Mouse (Mus musculus): Measurements from ENCODE around the gene Rhoq. TPM values are rescaled to one million over a fixed set of nuclear protein-coding genes. Genes with fewer than 3 reads are reported as not detected.

Rhoq gene
- polyA plus RNA-seq, 1 experiment = 19.3 TPM

DNA sequence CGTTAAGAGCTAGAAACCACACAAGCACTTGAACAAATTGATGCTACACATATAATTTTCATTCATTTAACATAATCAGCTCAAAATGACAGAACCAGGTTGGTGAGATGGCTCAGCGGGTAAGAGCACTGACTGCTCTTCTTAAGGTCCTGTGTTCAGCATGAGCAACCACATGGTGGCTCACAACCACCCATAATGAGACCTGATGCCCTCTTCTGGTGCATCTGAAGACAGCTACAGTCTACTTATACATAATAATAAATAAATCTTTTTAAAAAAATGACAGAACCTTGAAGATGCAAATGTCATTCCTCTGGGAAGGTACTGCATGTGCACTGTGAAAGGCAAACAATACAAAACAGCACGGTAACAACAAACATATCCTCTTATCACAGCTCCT is 46.1 kb downstream of the Rhoq start:
- TF ChIP-seq CTCF (IDR thresholded peaks at IDR 0.05; ENCODE audit: borderline replicate concordance, extremely low read depth, insufficient read depth, insufficient read length) (no peak), POLR2A (IDR thresholded peaks at IDR 0.05; ENCODE audit: borderline replicate concordance, extremely low read depth, insufficient read depth, insufficient read length, poor library complexity, severe bottlenecking) (no peak)
- no peak for DNase-seq (ENCODE audit: low read depth)

DNA sequence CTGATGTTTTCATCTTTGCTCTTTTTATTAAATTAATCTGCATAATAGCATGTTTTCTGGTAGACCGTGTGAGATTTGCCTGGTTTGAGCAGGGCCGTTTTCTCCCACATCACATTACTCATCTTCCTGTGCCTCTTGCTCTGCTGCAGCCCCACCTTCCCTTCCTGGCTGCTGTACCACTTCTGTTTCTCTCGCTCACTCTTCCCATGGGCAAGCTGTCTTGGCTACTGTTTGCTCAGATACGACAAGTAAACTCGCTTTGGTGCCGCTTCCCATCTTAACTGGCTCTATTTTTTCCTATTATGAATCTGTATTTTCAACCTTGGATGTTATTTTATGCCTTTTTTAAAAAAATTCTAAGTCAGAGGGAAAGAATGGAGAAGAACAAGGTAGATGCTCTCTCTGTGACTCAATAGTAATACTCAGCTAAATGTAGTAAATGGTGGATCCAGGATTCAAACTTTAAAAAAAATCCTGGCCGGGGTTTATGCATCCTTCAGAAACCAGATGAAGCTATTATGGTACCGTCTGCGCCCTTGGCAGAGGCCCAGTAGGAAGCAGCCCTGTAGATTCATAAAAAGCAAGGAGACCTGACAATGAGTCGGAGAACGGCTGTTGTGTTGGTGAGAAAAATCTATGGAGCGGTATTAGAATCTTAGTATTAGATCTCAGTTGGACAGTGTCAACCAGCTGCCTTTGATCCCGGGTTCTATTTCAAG is 48.6 kb downstream of the Rhoq start:
- TF ChIP-seq POLR2A (IDR thresholded peaks at IDR 0.05; ENCODE audit: borderline replicate concordance, extremely low read depth, insufficient read depth, insufficient read length, poor library complexity, severe bottlenecking) = no peak
- no peak for TF ChIP-seq CTCF (IDR thresholded peaks at IDR 0.05; ENCODE audit: borderline replicate concordance, extremely low read depth, insufficient read depth, insufficient read length)
- peak; percentile 85 for DNase-seq (ENCODE audit: low read depth)

DNA sequence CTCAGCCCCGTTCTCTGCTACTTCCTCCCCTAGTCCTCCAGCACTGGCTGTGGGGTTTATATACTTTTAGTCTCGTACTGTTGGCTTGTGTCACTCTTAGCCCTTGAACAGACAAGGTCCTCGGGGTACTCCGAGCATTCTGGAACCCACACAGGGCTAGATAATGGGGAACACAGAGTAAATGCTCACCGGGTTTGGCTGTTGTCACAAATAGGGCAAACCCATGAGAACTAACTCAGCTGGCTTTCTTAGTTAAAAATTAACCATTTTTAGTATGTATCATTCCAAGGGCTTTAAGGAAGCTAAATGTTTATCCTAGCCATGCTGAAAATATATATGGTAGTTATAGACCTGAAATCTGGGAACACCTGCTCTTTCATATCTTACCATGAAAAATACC is 56.8 kb downstream of the Rhoq start:
- no peak for DNase-seq (ENCODE audit: low read depth)
- no peak for TF ChIP-seq CTCF (IDR thresholded peaks at IDR 0.05; ENCODE audit: borderline replicate concordance, extremely low read depth, insufficient read depth, insufficient read length)
- no peak for TF ChIP-seq POLR2A (IDR thresholded peaks at IDR 0.05; ENCODE audit: borderline replicate concordance, extremely low read depth, insufficient read depth, insufficient read length, poor library complexity, severe bottlenecking)

- DNase-seq (ENCODE audit: low read depth) = peak; percentile 9
Observed at GRCm38 (mm10) chr17:87024491-87025242, 61.8 kb downstream of the Rhoq start.

DNA sequence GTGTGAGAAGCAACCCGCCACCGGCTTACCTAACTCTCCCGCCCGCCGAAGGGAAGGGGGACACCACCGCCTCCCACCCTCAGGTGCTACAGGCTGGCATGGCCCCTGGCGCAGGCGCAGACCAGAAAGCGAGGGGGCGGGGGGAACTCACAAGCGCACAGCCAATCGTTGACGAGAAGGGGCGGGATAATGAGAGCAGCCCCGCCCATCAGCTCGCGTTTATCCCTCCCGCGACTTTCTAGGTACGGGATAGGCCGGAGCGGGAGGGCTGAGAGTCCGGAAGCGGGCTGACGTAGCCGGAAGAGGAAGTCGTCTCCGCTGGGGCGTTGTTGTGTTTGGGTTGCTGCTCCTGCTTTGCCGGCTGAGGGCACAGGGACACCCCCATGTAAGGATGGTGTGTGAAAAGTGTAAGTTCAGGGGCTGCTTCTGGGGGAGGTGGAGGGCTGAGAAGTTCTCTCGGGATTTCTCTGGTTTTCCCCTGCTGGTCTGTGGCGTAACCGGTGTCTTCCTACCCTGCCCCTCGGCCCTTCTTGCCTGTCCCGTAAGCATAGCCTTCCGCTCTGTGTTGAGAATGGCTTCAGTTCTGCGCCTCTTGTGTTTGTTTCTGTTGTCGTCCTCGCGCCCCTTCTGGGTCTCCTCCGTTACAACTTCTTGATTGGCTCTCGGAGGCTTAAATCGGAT is 62.5 kb downstream of the Rhoq start, which contains the start of the genes Pigf and Cript:
TSS of gene Pigf (minus strand) at position 138 of the 681 bp plus-strand sequence.
TSS of gene Cript (plus strand) at position 282 of the 681 bp plus-strand sequence.
- TF ChIP-seq CTCF (IDR thresholded peaks at IDR 0.05; ENCODE audit: borderline replicate concordance, extremely low read depth, insufficient read depth, insufficient read length) (peak; percentile 35; the same call in 1 of the 2 replicates), POLR2A (IDR thresholded peaks at IDR 0.05; ENCODE audit: borderline replicate concordance, extremely low read depth, insufficient read depth, insufficient read length, poor library complexity, severe bottlenecking) (peak; percentile 39; the same call in 1 of the 2 replicates)
- peak; percentile 99 for DNase-seq (ENCODE audit: low read depth)

More at GRCm38 (mm10) chr17:87024491-87025242, 61.8 kb downstream of the Rhoq start:
- no peak for TF ChIP-seq POLR2A (IDR thresholded peaks at IDR 0.05; ENCODE audit: borderline replicate concordance, extremely low read depth, insufficient read depth, insufficient read length, poor library complexity, severe bottlenecking)
- no peak for TF ChIP-seq CTCF (IDR thresholded peaks at IDR 0.05; ENCODE audit: borderline replicate concordance, extremely low read depth, insufficient read depth, insufficient read length)

DNA sequence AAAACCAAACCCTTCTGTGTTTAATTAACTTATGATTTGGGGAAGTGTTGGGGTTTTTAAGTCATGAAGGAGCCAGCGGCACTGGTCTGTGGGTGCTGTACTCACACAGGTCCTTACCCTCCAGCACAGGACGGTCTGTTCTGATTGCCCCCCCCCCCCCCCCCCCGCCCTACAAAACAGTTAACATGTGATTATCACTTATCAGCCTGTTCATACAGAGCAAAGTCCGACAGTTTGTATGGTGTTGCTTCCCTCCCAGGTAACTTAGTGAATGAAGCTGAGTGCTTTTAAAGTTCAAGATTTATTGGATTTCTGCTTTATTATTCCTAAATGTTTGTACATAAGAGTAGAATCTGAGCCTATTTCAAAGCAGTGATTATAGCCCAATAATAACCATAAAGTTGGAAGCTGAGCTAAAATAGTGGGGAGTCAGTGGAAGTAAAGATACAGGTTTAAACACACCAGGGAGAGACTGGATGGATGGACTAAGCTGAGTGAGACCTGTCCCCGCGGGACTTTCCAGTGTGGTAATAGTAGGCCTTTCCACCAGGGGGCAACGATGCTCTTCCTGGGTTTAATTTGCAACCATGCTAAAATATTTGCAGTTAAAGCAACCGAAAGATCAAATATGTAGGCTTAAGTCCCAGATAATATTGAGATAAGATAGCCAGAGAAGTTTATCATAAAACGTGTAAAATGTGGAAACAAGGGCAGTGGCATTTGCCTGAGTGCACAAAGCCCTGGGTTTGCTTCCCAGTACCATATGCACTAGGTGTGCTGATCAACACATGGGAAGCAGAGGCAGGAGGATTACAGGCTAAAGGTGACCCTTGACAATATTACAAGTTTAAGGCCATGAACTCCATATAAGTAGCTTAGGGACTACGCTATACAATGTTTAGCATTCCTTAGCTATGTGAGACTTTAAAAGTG is 73.5 kb downstream of the Rhoq start:
- DNase-seq (ENCODE audit: low read depth) = peak; percentile 52
- TF ChIP-seq POLR2A (IDR thresholded peaks at IDR 0.05; ENCODE audit: borderline replicate concordance, extremely low read depth, insufficient read depth, insufficient read length, poor library complexity, severe bottlenecking) (no peak), CTCF (IDR thresholded peaks at IDR 0.05; ENCODE audit: borderline replicate concordance, extremely low read depth, insufficient read depth, insufficient read length) (peak; percentile 67)

DNA sequence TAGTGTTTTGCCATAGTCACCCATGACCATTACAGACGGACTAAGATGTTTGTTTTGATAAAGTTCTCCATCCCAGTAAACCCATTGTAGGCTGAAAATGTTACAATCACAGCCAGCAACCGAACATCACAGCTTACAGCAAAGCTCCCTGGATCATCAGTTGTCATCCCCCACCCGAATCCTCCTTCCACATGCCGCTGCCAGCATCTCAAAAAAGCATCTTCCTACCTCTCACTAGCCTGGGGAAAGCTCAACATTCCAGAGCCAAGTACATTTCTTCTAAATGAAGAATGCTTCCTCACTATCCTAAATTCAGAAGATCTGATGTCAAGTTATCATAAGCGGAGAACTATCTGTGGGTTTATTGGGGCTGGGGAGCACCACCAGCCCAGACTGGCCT is 75.6 kb downstream of the Rhoq start:
- no peak for TF ChIP-seq CTCF (IDR thresholded peaks at IDR 0.05; ENCODE audit: borderline replicate concordance, extremely low read depth, insufficient read depth, insufficient read length)
- TF ChIP-seq POLR2A (IDR thresholded peaks at IDR 0.05; ENCODE audit: borderline replicate concordance, extremely low read depth, insufficient read depth, insufficient read length, poor library complexity, severe bottlenecking) = no peak
- DNase-seq (ENCODE audit: low read depth) = no peak

GRCm38 (mm10) chr17:87041739-87042138 is 78.9 kb downstream of the Rhoq start:
- peak; percentile 64 for DNase-seq (ENCODE audit: low read depth)
- TF ChIP-seq CTCF (IDR thresholded peaks at IDR 0.05; ENCODE audit: borderline replicate concordance, extremely low read depth, insufficient read depth, insufficient read length) (no peak), POLR2A (IDR thresholded peaks at IDR 0.05; ENCODE audit: borderline replicate concordance, extremely low read depth, insufficient read depth, insufficient read length, poor library complexity, severe bottlenecking) (no peak)

- TF ChIP-seq CTCF (IDR thresholded peaks at IDR 0.05; ENCODE audit: borderline replicate concordance, extremely low read depth, insufficient read depth, insufficient read length) (peak; percentile 100), POLR2A (IDR thresholded peaks at IDR 0.05; ENCODE audit: borderline replicate concordance, extremely low read depth, insufficient read depth, insufficient read length, poor library complexity, severe bottlenecking) (no peak)
- DNase-seq (ENCODE audit: low read depth) = peak; percentile 97
Observed at GRCm38 (mm10) chr17:87044364-87044763, 81.5 kb downstream of the Rhoq start.

GRCm38 (mm10) chr17:87044796-87045195 is 81.9 kb downstream of the Rhoq start:
- TF ChIP-seq POLR2A (IDR thresholded peaks at IDR 0.05; ENCODE audit: borderline replicate concordance, extremely low read depth, insufficient read depth, insufficient read length, poor library complexity, severe bottlenecking) = no peak
- TF ChIP-seq CTCF (IDR thresholded peaks at IDR 0.05; ENCODE audit: borderline replicate concordance, extremely low read depth, insufficient read depth, insufficient read length) = no peak
- DNase-seq (ENCODE audit: low read depth) = no peak

Other genes starting within 250 kb of the Rhoq start
- 7.4 and 19.2 TPM in 2 replicates for gene Epas1, start 209.4 kb upstream of the Rhoq start, polyA plus RNA-seq (2012; rRNA removed)
- not detected in 2 replicates for gene Tmem247, start 45.7 kb upstream of the Rhoq start, polyA plus RNA-seq (2012; rRNA removed)
- not detected in 2 replicates for gene Atp6v1e2, start 15.2 kb upstream of the Rhoq start, polyA plus RNA-seq (2012; rRNA removed)
- 21.6 and 32.7 TPM in 2 replicates for gene Pigf, start 62.3 kb downstream of the Rhoq start, polyA plus RNA-seq (2012; rRNA removed)
- 77.1 and 77.5 TPM in 2 replicates for gene Cript, start 62.5 kb downstream of the Rhoq start, polyA plus RNA-seq (2012; rRNA removed)
- gene Socs5, start 144.6 kb downstream of the Rhoq start, polyA plus RNA-seq (2012; rRNA removed) = 15.6 and 23.0 TPM in 2 replicates